Mouse (Mus musculus) E14TG2a.4 (cell line): ENCODE measurements around the gene Krt9.

Source experiments
- CTCF ChIP-seq: conservative IDR thresholded peaks from 2 replicates; pipeline ENCODE4 v1.5.1; 2014; ENCODE audit warnings: low read length
- NANOG ChIP-seq: IDR thresholded peaks from 2 replicates; pipeline ENCODE4 v1.6.1; 2014; ENCODE audit warnings: borderline replicate concordance, low read length, mixed read lengths
- POU5F1 ChIP-seq: IDR thresholded peaks from 2 replicates; pipeline ENCODE4 v1.6.1; 2014; ENCODE audit warnings: low read length, borderline replicate concordance

GRCm38 (mm10) chr11:100155497-100156255 lies 37.4 kb downstream of the Krt9 start:
- TF ChIP-seq CTCF (no peak), POU5F1 (no peak), NANOG (no peak)
